Mouse (Mus musculus) lung, embryonic 16.5 days (tissue): ENCODE measurements at regions not wholly inside any gene's neighbourhood (a gene's known extent, or its start where the extent isn't known, plus 50 kb on each side); places are given as distances from the start of the nearest gene placed in this dataset.

Experiments
- ATAC-seq: fragments of 200-750 bp; cut with Nextera tagmentation; 2 replicates; pipeline ENCODE4 v1.8.0; 2017; ENCODE audit warnings: low read depth, mild to moderate bottlenecking, moderate library complexity
- H3K27ac ChIP-seq: fragments of 300-500 bp; sonication (generic); 2 replicates; pipeline ENCODE4 v1.5.1; 2014; ENCODE audit warnings: mild to moderate bottlenecking, control low read depth, low read length
- H3K27me3 ChIP-seq: fragments of 300-500 bp; sonication (generic); 2 replicates; pipeline ENCODE4 v1.6.1; 2014; ENCODE audit warnings: low read depth, low read length, mixed read lengths; ENCODE audit not compliant: control insufficient read depth, insufficient read depth
- H3K36me3 ChIP-seq: fragments of 300-500 bp; sonication (generic); 2 replicates; pipeline ENCODE4 v1.6.1; 2014; ENCODE audit warnings: low read length; ENCODE audit not compliant: control insufficient read depth, insufficient read depth
- H3K4me1 ChIP-seq: fragments of 300-500 bp; sonication (generic); replicated peaks from 2 replicates; pipeline ENCODE4 v1.6.1; 2014; ENCODE audit warnings: low read length, mixed read lengths; ENCODE audit not compliant: control insufficient read depth, insufficient read depth
- H3K4me2 ChIP-seq: fragments of 300-500 bp; sonication (generic); 2 replicates; pipeline ENCODE4 v1.6.1; 2014; ENCODE audit warnings: low read depth, low read length, control low read depth
- H3K4me3 ChIP-seq: fragments of 300-500 bp; sonication (generic); 2 replicates; pipeline ENCODE4 v1.5.1; 2014; ENCODE audit warnings: mild to moderate bottlenecking, low read length, control low read depth
- H3K9ac ChIP-seq: fragments of 300-500 bp; sonication (generic); 2 replicates; pipeline ENCODE4 v1.6.1; 2014; ENCODE audit warnings: low read length, control low read depth
- H3K9me3 ChIP-seq: fragments of 300-500 bp; sonication (generic); 2 replicates; pipeline ENCODE4 v1.6.1; 2016; ENCODE audit warnings: low read length; ENCODE audit not compliant: control insufficient read depth
- WGBS: fragments of 180-500 bp; shearing (Covaris S2); extraction: QIAGEN DNeasy Blood & Tissue Kit; methylation state at CpG from one replicate; pipeline ENCODE4 v1.1.7; 2014; 5-methylcytosine and 5-hydroxymethylcytosine counted together

DNA sequence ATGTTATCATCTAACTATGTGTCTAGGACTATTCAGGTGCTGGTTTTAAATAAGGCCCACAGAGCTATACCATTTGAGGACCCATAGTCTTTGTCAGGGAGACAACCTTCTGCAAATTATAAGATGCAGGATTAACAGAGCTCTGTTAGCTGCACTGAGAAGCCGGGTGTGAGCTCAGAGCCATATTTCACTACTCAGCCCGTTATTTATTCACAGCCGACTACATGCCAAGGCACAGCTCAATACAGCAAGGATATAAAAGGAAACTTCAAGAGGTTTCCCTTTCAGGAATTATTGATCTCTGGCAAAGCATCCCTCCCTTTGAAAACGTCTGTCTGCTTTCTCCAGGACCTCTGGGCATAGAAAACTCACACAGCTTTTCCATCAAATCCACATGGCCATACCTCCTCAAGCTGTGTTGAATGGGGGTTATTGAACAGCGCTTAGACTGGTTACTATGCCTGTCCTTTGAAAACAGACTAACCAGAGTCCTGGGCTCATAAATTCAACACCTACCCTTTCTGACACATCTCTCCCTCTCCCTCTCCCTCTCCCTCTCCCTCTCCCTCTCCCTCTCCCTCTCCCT is 78.7 kb upstream of the Basp1 start:
- no peak for ATAC-seq
- Histone ChIP-seq H3K4me3 (no peak overlapping the region), H3K27ac (no peak overlapping the region), H3K9ac (no peak overlapping the region), H3K4me2 (no peak overlapping the region), H3K27me3 (no peaks in the 10 kb centered on the region), H3K9me3 (no peaks in the 10 kb centered on the region), H3K36me3 (no peaks in the 10 kb centered on the region), H3K4me1 (peaks cover 7% of the 10 kb centered on the region)
- WGBS, result 47% methylated on average over 5 of the region's 5 CpGs

DNA sequence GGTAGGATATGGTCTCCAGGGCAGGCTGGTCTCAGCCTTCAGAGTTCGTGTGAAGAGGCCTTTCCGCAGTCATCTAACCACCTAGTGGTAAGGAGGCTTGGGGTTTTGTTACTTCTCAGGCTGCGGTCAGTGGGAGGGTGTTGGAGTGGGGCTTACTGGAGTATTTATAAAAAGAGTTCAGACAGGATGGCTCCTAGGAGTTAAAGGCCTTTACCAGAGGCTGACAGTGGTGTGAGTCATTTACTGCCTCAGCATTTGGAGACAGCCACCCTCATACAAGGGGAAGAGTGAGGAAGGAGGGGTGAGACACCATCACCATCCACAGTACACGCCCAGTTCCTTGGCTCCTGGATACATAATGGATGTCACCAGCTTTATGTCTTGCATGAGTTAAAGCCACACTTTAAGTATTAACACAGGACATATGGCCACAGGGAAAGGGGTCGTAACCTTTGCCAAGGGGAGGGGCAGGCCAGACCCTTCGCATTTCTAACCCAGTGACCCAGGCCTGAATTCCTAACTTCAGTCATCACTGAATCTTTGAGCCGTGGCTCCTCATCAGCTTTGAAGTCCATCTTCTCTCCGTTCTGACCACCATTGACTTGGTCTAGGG is 81.2 kb upstream of the Basp1 start:
- Histone ChIP-seq H3K36me3 (no peaks in the 10 kb centered on the region), H3K9me3 (no peaks in the 10 kb centered on the region), H3K4me2 (no peak overlapping the region), H3K9ac (no peak overlapping the region), H3K4me3 (no peak overlapping the region), H3K27me3 (no peaks in the 10 kb centered on the region), H3K27ac (no peak overlapping the region), H3K4me1 (peaks cover 7% of the 10 kb centered on the region; the same call in 1 of the 2 replicates)
- no peak for ATAC-seq
- WGBS, result 75% methylated on average over 8 of the region's 8 CpGs

DNA sequence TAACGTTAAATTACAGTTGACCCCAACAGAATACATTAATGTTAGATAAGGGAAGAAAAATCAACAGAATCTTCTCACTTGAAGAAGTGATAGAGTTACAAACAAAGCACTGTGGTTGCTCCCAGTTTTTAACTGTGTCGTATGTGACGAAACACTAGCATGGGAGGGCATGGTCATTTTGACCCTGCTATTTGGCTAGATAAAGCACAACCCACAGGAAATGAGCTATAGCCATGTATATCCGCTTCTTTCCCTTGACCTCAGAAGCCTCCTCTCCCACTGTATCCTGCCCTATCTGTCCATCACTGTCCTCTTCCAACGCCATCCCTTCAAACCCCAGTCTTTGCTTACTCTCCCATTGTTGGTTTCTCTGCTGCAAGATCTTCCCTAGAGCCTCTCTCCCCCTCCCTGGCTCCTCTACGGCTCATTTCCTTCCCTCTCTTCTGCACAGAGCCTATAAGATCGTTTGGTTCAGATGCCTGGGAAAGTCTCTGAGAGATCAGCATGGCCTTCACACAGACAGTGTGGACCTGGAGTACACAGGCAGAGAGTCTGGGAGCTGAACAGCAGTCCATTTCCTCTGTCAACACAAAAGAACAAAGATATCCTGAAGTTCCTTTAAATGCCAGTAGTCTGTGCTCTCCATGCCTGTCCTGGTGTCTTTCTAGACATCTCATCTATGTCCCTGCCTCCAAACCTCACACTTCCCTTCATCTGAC is 82.5 kb upstream of the Basp1 start:
- no peak overlapping the region for H3K27ac ChIP-seq

DNA sequence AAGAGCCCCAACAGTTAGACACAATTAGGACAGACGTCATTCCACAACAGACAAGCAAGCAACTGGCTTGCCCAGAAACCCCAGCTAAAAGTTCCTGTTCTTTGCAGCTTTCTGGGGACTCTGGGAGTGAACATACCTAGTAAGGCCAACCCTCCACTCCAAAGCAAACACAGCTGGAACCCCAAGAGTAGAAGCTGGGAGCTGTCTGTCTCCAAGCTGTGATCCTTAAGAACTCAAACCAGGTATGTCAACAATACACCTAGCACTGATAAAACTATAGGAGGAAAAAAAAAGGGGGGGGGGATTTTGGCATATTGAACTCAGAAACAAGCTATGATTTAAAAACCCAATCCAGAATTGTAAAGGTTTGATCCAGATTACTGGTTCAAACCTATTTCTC is 84.2 kb upstream of the Basp1 start:
- Histone ChIP-seq H3K9me3 (no peaks in the 10 kb centered on the region), H3K27ac (no peak overlapping the region)

More for the DNA sequence above, 82.5 kb upstream of the Basp1 start:
- Histone ChIP-seq H3K4me3 (no peak overlapping the region), H3K4me2 (no peak overlapping the region), H3K9me3 (no peaks in the 10 kb centered on the region), H3K36me3 (no peaks in the 10 kb centered on the region), H3K27me3 (no peaks in the 10 kb centered on the region), H3K9ac (no peak overlapping the region), H3K4me1 (peaks cover 4% of the 10 kb centered on the region; the same call in 1 of the 2 replicates)
- no peak for ATAC-seq
- WGBS, result 42% methylated on average over 7 of the region's 7 CpGs

DNA sequence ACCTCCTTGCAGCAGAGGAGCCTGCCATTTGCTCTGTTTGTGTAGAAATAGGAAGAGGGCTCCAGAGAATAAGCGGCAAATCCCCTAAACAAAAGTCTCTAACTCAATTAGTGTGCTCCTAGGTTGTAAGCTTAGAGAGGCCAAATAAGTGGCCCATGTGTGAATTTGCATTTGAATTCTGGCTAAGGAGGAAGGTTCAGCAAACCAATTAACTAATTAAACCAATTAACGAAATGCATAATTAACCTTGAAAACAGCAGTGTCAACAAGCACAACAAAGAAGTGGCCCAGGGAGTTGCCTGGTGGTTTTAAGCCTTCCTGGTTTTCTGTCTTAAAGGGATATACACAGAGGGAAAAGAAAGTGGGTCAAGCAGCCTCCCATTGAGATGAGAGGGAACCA is 84.9 kb upstream of the Basp1 start:
- Histone ChIP-seq H3K4me3 (no peak overlapping the region), H3K36me3 (no peaks in the 10 kb centered on the region), H3K9ac (no peak overlapping the region), H3K4me1 (peaks cover 4% of the 10 kb centered on the region; the same call in 1 of the 2 replicates), H3K9me3 (no peaks in the 10 kb centered on the region), H3K27me3 (no peaks in the 10 kb centered on the region), H3K4me2 (no peak overlapping the region), H3K27ac (no peak overlapping the region)
- WGBS, result 57% methylated on average over 2 of the region's 2 CpGs
- no peak for ATAC-seq

More for the DNA sequence above, 84.2 kb upstream of the Basp1 start:
- ATAC-seq, result peak; percentile 57; the same call in 1 of the 2 replicates
- Histone ChIP-seq H3K9ac (no peak overlapping the region), H3K36me3 (no peaks in the 10 kb centered on the region), H3K4me3 (no peak overlapping the region), H3K4me1 (peaks cover 4% of the 10 kb centered on the region; the same call in 1 of the 2 replicates), H3K27me3 (no peaks in the 10 kb centered on the region), H3K4me2 (no peak overlapping the region)
- 57% methylated on average over 1 of the region's 1 CpGs for WGBS

DNA sequence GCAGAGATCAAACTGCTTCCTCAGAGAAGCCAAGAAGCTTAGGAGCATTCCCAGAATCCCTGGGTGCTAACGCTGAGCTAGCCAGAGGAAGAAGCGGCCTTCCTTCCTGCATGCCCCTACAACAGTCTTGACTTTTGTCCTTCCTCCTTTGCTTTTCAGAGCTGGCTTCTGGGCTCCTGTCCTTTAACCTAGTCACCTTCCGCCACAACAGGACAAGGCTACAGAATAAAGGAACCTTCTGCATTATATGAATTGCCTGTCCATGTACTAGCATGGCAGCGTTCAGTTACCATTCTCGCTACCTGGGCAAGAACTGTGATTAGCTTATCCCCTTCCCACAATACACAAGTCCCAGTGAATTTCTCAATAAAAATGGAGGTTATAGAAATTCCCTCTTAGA is 88.9 kb upstream of the Basp1 start:
- no peak overlapping the region for H3K9ac ChIP-seq
- H3K27me3 ChIP-seq, result no peaks in the 10 kb centered on the region
- H3K4me3 ChIP-seq, result no peak overlapping the region
- no peak overlapping the region for H3K4me2 ChIP-seq
- 78% methylated on average over 5 of the region's 5 CpGs for WGBS
- H3K27ac ChIP-seq, result no peak overlapping the region
- no peaks in the 10 kb centered on the region for H3K36me3 ChIP-seq
- no peak for ATAC-seq
- H3K4me1 ChIP-seq, result no peaks in the 10 kb centered on the region
- no peaks in the 10 kb centered on the region for H3K9me3 ChIP-seq

DNA sequence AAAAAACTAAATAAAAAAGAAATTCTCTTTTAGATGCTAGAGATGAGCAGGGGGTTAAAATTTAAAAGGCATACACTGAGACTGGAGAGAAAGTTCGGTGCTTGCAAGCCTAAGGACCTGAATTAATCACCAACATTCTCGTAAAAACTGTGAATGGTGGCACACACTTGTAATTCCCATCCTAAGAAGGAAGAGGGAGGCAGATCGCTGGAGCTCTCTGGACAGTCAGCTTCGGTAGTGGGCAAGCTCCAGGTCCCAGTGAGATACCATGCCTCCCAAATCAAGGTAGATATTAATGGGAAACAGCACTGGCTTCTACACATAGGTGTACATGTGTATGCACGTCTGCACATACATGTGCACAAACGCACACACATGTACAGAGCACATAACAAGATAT is 89.5 kb upstream of the Basp1 start:
- Histone ChIP-seq H3K27ac (no peak overlapping the region), H3K9ac (no peak overlapping the region), H3K36me3 (no peaks in the 10 kb centered on the region), H3K4me3 (no peak overlapping the region), H3K27me3 (no peaks in the 10 kb centered on the region), H3K4me1 (no peaks in the 10 kb centered on the region), H3K4me2 (no peak overlapping the region), H3K9me3 (no peaks in the 10 kb centered on the region)
- WGBS, result 57% methylated on average over 6 of the region's 6 CpGs
- no peak for ATAC-seq

DNA sequence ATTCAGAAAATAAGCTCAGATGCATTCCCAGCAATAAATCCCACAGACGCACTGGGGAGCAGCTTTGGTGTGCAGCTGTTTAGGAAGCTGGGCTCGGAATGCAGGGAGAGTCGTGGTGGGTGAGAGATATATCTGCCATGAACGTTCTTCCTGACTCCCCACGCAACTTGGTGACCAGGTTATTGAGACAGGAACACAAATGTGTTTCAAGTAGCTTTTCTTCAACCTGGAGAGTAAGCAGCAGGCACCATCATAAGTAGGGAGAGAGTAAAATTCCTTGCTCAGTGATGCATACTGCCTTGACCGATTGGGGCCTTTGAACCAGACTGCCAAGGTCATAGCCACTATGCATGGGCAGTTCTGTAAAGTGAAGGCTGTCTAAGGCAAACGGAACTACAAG is 95.6 kb upstream of the Basp1 start:
- Histone ChIP-seq H3K27me3 (no peaks in the 10 kb centered on the region), H3K36me3 (no peaks in the 10 kb centered on the region), H3K4me3 (no peak overlapping the region), H3K27ac (no peak overlapping the region), H3K4me2 (no peak overlapping the region), H3K9ac (no peak overlapping the region), H3K4me1 (peaks cover 3% of the 10 kb centered on the region; the same call in 1 of the 2 replicates), H3K9me3 (no peaks in the 10 kb centered on the region)
- WGBS, result 44% methylated on average over 7 of the region's 7 CpGs
- ATAC-seq, result no peak

DNA sequence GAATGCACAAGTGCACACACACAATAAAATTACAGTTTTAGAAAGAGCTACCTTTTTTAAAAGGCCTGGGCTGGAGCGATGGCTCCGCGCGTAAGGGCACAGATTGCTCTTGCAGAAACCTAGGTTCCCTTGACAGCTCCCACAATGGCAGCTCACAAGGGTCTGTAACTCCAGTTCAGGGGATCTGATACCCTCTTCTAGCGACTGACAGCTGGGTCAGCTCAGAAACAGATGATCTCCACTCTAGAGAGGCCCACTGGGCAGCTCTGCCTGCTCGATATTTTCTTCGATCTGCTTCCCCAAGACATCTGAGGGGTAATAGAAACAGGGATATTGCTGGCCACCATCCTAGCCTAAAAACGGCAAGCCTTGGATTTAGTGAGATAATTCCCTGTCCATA is 96.0 kb upstream of the Basp1 start:
- no peak overlapping the region for H3K4me3 ChIP-seq
- H3K9ac ChIP-seq, result no peak overlapping the region
- H3K4me2 ChIP-seq, result no peak overlapping the region
- H3K9me3 ChIP-seq, result no peaks in the 10 kb centered on the region
- no peaks in the 10 kb centered on the region for H3K27me3 ChIP-seq
- H3K36me3 ChIP-seq, result no peaks in the 10 kb centered on the region
- peaks cover 3% of the 10 kb centered on the region; the same call in 1 of the 2 replicates for H3K4me1 ChIP-seq
- 55% methylated on average over 8 of the region's 8 CpGs for WGBS
- ATAC-seq, result no peak
- no peak overlapping the region for H3K27ac ChIP-seq
